Mouse (Mus musculus) left cerebral cortex, postnatal 14 days (tissue): ENCODE results near the gene Ifi35. TPM values are rescaled to one million over a fixed set of nuclear protein-coding genes. Genes with fewer than 3 reads are reported as not detected.

Source experiments
- DNase-seq, 2 experiments: peaks; one replicate each; pipeline ENCODE4 v3.0.0; 2021 to 2022; ENCODE audit warnings: low spot score in 2 of 2, mixed read lengths in 1 of 2
- intact Hi-C: fragments of 180-260 bp; cut with DNase I; formaldehyde crosslinking; loops from one replicate; pipeline ENCODE4 v1.15.1; 2025
- microRNA-seq, 2 experiments: library from miRNA; unstranded; fragments of <30 nt; microRNA quantifications; one replicate each; pipeline ENCODE4 v1.2.0; 2022
- total RNA-seq, 2 experiments: library from RNA; stranded (reverse); gene quantifications; 2 replicates each; pipeline ENCODE4 v1.2.3; 2021

The Ifi35 gene
- total RNA-seq, 2 experiments from 2014 or later = 0.97 to 2.6 TPM

DNA sequence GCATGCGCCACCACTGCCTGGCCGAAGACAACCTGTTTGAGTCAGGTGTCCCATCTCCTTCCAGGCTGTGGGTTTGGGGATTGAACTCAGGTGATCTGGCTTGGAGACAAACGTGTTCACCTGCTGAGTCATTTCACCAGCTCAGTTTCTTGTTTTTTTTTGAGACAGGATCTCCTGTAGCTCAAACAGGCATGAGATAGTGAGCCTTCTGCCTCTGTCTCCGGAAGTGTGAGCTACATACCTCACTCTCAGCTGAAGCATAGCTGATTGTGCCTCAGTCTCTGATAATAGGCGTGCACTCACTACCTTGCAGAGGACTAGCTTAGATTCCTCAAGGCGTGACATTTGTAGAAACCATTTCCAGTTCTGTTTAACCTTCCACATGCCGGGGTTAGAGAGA is 36.6 kb downstream of the Ifi35 start:
- no peak for DNase-seq
- intact Hi-C loops = no loop called here

DNA sequence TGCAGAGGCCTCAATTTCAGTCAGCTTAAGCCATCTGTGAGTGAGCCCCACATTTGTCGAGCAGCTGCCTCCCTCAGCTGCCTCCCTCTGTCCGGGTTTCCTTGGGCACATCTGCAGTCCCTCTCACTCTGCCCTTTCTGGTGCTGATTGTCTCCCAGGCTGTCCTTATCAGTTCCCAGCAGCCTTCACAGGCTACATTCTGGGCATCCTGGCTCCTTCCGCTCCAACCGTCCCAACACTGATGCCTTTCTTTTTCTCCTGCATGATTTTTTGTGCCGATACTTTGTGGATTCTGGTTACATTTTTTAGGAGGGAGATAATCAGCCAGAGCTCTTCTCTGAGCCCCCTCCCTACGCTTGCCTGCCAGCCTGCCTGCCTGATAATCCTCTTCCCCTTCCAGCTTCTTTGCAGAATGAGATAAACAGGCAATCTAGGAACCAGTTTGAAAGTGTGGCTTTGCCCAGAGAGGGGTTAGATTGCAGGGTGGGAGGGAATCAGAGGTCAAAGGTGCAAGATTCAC is 37.4 kb downstream of the Ifi35 start:
- no peak for DNase-seq
- intact Hi-C loops = no loop called here

DNA sequence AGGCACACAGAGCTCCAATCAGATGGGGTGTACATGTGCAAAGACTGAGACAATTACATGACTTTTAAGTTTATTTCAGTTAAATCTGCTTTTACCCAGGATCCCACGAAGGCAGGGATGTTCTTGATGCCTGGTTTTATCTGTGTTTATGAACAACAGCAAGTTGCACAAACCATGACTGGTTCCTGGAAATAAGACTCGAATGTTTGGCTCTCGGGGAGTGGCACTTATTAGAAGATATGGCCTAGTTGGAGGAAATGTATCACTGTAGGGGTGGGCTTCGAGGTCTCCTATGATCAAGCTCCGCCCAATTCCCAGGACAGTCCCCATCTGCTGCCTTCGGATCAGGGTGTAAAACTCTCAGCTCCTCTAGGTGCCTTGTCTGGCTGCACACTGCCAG is 37.9 kb downstream of the Ifi35 start:
- intact Hi-C loops = no loop called here
- no peak for DNase-seq

DNA sequence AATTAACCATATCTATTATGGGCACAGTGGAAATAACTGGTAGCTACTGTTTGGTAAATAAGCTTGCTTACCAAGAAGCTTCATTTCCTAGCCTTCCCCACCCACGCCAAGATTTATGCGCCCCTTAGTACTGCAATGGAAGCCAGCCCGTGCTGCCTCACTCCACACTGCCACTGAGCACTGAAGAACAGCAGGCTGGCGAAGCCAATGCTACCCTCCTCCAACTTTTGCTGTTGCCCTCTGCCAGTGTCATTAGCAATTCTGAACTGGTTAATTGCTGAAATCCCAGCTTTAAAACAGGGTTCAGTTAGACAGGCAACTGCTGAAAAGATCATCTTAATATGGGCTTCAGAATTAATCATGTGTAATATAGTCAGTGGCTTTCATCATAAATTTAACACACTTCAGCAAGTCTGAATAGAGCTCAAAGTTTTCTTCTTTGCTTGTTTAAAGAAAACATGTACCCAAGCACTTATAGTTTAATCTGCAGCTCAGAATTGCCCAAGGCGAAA is 58.1 kb downstream of the Ifi35 start:
- intact Hi-C loops = no loop called here
- DNase-seq = no peak

DNA sequence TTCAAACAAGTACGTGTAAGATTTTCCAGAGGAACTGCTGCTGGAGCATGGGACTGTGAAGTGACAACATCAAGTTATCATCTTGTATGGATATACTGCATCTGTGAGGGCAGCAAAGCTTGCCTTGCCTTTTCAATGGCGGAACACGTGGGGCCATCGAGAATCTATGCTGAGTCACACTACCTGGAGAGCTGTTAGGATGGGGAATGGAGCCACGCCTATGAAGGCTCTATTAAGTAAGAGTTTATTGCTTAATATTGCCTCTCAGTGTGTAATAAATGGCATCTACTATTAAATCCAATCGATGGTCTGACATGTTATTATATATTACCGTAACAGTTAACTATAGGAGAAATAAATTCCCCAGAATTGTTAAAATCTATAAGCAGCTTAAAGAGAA is 58.9 kb downstream of the Ifi35 start:
- DNase-seq = no peak
- intact Hi-C loops = no loop called here

Small RNA genes within 50 kb of the gene (microRNA-seq; reads per million reads assigned to microRNA genes)
- gene Mir6929 = 0 to 1.8 reads per million in 2 experiments

Other genes with a start within 250 kb of the Ifi35 start
- gene Ezh1, start 221.9 kb upstream of the Ifi35 start, total RNA-seq = 10 to 100 TPM; 32.4 TPM
- 10 to 100 TPM; 40.4 to 44.7 TPM for gene Ramp2, start 202.4 kb upstream of the Ifi35 start, total RNA-seq
- 10 to 100 TPM; 74.6 to 86.7 TPM for gene Vps25, start 194.7 kb upstream of the Ifi35 start, total RNA-seq
- 1 to 10 TPM; 4.7 to 5.7 TPM for gene Wnk4, start 187.8 kb upstream of the Ifi35 start, total RNA-seq
- under 1 TPM; 0.27 to 0.59 TPM for gene Cntd1, start 169.4 kb upstream of the Ifi35 start, total RNA-seq
- gene Coa3, start 169.3 kb upstream of the Ifi35 start, total RNA-seq = 100 to 1,000 TPM in 1 of 2 experiments, 10 to 100 TPM in 1; 97.6 to 101 TPM
- 100 to 1,000 TPM; 198 to 207 TPM for gene Becn1, start 146.1 kb upstream of the Ifi35 start, total RNA-seq
- 100 to 1,000 TPM in 1 of 2 experiments, 10 to 100 TPM in 1; 99.8 to 111 TPM for gene Psme3, start 132.2 kb upstream of the Ifi35 start, total RNA-seq
- 1 to 10 TPM; 3.4 to 5.4 TPM for gene Aoc2, start 123.3 kb upstream of the Ifi35 start, total RNA-seq
- gene Aoc3, start 117.8 kb upstream of the Ifi35 start, total RNA-seq = 1 to 10 TPM; 1.8 to 2.9 TPM
- not detected for gene G6pc, start 80.8 kb upstream of the Ifi35 start, total RNA-seq
- gene Aarsd1, start 30.8 kb upstream of the Ifi35 start, total RNA-seq = 10 to 100 TPM; 33.4 to 42.2 TPM
- gene Gm27029, start 23.6 kb upstream of the Ifi35 start, total RNA-seq = 1 to 10 TPM; 4.5 to 9.7 TPM
- 10 to 100 TPM; 31.1 to 32.6 TPM for gene Rundc1, start 23.3 kb upstream of the Ifi35 start, total RNA-seq
- gene Ptges3l, start 23.1 kb upstream of the Ifi35 start, total RNA-seq = 1 to 10 TPM; 2.8 to 5.7 TPM
- gene Rpl27, start 6.1 kb upstream of the Ifi35 start, total RNA-seq = 10 to 100 TPM; 41.0 to 43.6 TPM
- 100 to 1,000 TPM; 148 to 154 TPM for gene Rnd2, start 16.6 kb downstream of the Ifi35 start, total RNA-seq
- gene Vat1, start 17.8 kb downstream of the Ifi35 start, total RNA-seq = 10 to 100 TPM; 36.4 to 44.8 TPM
- 1 to 10 TPM; 1.4 to 2.0 TPM for gene Brca1, start 103.5 kb downstream of the Ifi35 start, total RNA-seq
- 100 to 1,000 TPM; 115 to 116 TPM for gene Nbr1, start 103.7 kb downstream of the Ifi35 start, total RNA-seq
- 1 to 10 TPM; 1.3 to 2.0 TPM for gene Tmem106a, start 133.8 kb downstream of the Ifi35 start, total RNA-seq
- not detected for gene Gm11634, start 150.8 kb downstream of the Ifi35 start, total RNA-seq
- gene Rdm1, start 178.8 kb downstream of the Ifi35 start, total RNA-seq = 1 to 10 TPM; 4.3 to 4.9 TPM
- 10 to 100 TPM; 23.2 to 39.8 TPM for gene Arl4d, start 217.1 kb downstream of the Ifi35 start, total RNA-seq